Mouse (Mus musculus) retina, postnatal 1 day (tissue): ENCODE data around the gene Atp9a.

ENCODE experiments used
- DNase-seq: peaks from one replicate; pipeline ENCODE4 v3.0.0-alpha.2; 2012

Atp9a gene

GRCm38 (mm10) chr2:168679381-168680199 lies 62.6 kb downstream of the Atp9a start:
- no peak for DNase-seq

GRCm38 (mm10) chr2:168678662-168679294 lies 63.4 kb downstream of the Atp9a start:
- DNase-seq: peak; percentile 77

- DNase-seq: peak; percentile 80
Observed at GRCm38 (mm10) chr2:168677650-168678049, 64.6 kb downstream of the Atp9a start.

GRCm38 (mm10) chr2:168671724-168672123 lies 70.5 kb downstream of the Atp9a start:
- DNase-seq: no peak

GRCm38 (mm10) chr2:168670241-168670640 lies 72.0 kb downstream of the Atp9a start:
- no peak for DNase-seq

GRCm38 (mm10) chr2:168669762-168670161 lies 72.4 kb downstream of the Atp9a start:
- no peak for DNase-seq

DNA sequence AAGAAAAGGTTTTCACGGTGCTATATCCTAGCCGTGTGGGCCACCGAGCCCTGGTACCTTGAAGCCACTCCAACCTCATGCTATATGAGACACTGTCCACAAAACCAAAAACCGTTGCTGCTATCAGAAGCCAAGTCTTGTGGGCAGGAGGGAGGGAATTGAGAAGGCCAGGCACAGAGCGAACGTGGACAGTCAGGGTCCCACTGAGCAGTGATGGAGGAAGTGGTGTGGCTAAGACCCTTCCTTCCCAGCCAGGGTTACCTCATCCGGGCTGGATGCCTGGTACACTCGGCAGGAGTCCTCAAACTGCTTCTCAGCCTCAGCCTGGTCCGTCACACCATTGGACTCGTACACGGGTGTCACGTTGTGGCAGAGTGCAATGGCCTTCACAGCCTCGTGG lies 74.5 kb downstream of the Atp9a start:
- DNase-seq: no peak

- DNase-seq: no peak
Observed at GRCm38 (mm10) chr2:168665680-168666079, 76.5 kb downstream of the Atp9a start.

DNA sequence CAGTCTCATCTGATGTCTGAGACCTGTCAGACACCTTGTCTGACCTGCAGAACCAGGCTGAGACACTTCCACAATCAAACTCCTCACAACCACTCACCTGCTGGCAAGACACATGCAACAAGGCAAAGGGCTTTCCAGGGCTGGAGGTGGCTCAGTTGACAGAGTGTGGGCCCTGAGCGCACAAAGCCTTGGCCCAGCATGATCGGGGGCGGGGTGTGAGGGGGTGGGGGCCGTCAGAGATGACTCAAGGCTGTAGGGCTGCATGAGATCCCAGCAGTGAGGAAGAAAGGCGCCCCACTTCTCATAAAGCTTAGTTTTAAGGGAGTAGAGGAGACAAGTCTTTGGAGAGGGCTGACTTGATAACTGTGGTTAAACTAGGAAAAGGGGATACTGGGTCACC lies 78.5 kb downstream of the Atp9a start:
- no peak for DNase-seq

DNA sequence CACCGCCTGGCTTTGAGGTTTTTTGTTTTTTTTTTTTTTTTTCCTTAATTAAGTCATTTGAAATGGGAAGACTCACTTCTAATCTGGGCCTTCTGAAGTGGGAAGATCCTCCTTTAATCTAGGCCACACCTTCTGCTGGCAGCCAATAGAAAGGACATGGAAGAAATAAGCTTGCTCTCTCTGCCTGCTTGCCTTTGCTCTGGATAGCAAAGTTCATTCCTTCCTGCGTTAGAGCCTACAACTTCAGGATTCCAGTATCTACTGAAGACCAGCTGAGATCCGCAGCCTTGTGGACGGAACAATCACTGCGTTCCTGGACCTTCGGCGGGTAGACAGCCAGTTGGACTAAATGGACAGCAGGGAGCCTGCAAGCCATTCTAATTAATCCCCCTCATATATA lies 79.0 kb downstream of the Atp9a start:
- no peak for DNase-seq

DNA sequence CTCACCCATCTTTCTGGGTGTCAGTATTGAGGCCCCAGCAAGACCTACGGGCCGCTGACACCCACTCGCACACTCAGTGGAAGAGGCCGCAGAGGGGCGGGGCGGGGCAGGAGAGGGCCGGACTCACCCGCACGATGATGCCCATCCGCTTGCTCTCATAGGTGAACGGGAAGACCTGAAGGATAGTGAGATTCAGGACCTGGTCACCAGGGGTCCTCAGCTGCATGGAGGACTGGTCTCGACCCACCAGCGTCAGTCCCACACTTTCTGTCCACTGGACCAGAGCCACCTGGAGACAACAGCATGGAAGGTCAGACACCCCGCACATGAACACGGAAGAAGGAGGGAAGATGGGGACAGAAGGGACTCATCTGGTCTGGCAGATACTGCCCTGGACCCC lies 80.4 kb downstream of the Atp9a start:
- no peak for DNase-seq

DNA sequence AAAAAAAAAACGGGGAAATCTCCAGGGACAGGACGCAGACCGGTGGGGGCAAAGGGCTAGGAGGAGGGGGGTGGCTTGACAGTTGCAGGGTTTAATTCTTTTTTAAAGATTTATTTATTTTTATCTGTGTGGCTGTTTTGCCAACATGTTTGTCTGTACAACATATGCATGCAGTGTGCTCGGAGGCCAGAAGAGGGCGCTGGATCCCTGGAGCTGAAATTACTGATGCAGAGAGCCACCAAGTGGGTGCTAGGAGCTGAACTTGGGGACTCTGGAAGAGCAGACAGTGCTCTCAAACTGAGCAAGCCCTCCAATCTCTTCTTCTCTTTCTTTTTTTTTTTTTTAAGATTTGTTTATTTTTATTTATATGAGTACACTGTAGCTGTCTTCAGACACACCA lies 81.9 kb downstream of the Atp9a start:
- no peak for DNase-seq

GRCm38 (mm10) chr2:168658551-168658950 lies 83.7 kb downstream of the Atp9a start:
- DNase-seq: no peak

DNA sequence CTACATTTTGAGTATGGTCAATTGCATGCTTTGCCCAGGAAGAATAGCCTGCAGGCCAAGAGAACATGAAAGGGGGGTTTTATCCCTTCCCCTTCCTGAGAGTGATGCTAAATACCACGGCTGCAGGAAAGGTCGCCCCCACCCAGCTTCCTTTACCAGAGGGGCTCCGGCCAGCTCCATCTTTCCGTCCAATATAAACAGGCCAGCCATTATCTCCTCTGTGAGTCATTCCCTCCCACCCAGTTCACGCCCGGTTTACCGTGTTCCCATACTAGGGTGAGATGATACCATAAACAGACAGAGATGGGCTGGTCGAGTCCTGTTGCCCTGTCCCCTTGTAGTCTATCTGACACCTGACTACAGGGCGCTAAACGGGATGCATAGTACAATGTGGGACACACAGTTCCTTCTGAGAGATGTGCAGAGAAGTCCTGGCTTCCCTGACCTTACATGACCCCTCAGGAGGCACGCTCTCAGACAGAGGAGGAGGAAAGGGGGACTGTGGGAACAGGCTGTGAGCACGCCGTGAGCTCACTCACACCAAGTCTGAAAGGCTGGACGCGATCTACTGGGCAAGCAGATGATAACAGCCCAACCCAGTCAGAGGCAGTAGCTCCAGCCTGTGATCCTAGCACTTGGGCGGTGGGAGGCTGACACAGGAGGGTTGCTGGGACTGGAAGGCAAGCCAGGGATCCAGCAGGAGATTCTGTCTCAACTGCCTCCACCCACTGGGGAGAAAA lies 85.5 kb downstream of the Atp9a start:
- no peak for DNase-seq

DNA sequence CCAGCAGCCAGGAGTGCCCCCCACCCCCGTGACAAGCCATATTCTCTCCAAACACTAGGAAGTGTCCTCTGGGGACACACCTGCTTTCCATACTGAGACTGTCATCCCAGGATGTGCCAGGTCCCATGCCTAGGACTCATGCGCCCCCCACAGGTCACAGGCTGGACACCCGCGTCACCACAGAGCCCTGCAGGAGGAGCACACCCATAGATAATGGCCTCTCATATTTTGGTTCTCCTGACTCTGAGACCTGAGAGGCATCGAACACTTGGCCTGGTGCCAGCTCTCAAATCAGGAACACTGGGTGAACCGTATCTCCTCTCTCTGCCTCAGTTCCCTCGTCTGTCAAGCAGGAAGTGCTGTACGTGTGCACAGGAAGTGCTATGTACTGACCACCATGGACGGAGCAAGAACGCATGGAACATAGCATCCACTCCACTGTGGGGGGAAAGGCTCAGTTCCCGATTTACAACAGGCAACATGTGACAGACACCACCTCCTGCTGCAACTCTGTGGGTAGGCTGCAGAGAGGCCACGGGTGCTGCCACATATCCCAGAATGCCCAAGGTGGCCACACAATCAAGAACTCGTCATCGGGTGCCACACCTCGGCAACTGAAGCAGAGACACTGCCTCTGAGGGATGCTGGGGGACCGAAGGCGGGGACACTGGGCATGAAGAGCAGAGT lies 87.1 kb downstream of the Atp9a start:
- no peak for DNase-seq

- no peak for DNase-seq
Observed at GRCm38 (mm10) chr2:168654482-168654881, 87.7 kb downstream of the Atp9a start.

- DNase-seq: peak; percentile 40
Observed at GRCm38 (mm10) chr2:168651757-168652156, 90.5 kb downstream of the Atp9a start.

GRCm38 (mm10) chr2:168648171-168648570 lies 94.0 kb downstream of the Atp9a start:
- DNase-seq: no peak

- peak; percentile 51 for DNase-seq
Observed at GRCm38 (mm10) chr2:168644855-168645254, 97.4 kb downstream of the Atp9a start.

DNA sequence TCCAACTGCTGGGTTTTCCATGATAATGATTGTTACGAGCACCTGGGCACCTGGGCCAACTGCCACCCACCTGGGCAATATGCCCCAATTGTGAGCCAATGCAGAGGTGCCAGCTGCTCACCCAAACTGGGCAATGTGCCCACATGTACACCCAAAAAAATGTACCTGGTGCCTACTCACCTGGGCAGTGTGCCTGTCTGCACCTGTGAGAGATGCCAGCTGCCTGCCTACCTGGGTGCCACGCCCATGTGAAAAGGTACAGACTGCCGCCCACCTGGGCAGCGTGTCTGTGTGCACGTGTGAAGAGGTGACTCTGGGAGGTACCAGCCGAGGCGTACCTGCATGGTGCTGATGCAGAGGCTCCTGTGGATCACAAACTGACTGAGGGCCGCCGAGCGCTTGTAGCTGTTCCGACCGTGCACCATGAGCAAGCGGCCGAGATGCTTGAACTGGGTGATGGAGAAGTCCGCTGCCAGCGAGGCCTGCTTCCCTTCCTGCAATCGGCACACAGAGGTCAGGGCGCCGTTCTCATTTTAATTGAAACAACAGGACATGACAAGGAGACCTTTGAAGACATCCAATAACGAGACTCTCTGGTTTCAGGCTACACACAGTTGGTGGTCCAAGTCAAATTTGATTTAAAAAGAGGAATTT lies 98.6 kb downstream of the Atp9a start:
- DNase-seq: peak; percentile 21

GRCm38 (mm10) chr2:168642187-168642586 lies 100.0 kb downstream of the Atp9a start:
- peak; percentile 83 for DNase-seq

GRCm38 (mm10) chr2:168640460-168640859 lies 101.7 kb downstream of the Atp9a start:
- DNase-seq: no peak

DNA sequence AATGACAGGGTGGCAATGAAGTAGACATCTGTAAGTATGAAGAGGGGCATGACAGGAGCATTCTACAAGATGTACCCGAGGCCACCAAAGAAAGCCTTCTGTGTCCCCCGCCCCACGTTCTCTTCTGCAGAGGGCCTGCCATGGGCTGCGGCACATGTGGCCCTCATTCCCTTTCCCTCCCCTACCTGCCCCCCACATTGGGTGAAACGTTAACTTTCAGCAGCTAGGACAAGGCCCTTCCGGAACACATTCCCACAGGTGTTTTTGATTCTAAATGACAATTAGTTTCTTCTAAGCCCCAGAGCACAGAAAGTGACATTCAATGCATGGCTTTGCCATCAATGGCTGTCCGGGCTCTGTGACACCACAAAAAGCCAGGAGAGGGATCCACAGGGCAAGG lies 107.3 kb downstream of the Atp9a start:
- DNase-seq: no peak
